Mouse (Mus musculus) urinary bladder, postnatal 4 days (tissue): ENCODE results near the gene Coasy.

ENCODE experiments used
- DNase-seq, 2 experiments: peaks; one replicate each; pipeline ENCODE4 v3.0.0; 2021 to 2022; ENCODE audit warnings: low spot score in 2 of 2

Coasy gene

DNA sequence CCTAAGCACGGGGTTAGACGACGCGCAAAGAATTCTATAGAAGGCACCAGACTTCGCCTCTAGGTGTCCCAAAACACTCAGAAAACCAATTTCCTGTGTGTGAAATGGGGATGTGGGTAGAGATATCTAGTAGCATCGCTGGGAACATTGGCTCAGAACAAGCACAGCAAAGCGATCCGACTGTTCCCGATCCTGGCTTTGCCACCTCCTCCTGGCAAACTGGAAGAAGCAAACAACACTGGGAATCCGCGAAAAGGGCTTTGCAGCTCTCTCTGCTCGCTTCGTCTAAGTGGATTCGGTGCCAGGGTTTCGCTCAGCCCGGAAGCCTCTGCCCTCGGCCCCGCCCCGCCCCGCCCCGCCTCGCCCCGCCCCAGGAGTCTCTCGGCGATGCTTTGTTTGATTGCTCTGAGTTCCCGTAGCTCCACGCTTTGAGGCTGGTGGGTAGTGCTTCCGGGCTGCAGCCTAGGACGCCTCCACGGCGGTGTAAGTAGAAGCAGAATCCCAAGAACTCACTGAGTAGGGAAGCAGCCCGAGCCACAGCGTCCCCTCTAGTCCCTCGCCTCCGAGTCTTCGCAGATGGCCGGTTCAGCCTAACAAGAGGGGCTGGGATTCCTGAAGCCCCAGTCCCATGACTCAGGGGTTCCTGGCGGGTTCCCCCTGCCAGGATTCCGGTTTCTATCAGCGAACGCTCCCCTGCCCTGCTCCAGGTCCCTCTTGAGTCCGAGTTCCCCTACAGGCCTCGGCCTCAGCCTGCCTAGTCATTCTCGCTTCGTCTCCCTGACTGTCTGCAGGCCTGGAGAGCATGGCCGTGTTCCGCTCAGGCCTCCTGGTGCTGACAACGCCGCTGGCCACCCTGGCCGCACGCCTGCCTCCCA lies at the start of gene Coasy:
TSS of gene Coasy (plus strand) at position 358 of the 875 bp plus-strand sequence.
- peak; percentile 79 to 81 for DNase-seq

DNA sequence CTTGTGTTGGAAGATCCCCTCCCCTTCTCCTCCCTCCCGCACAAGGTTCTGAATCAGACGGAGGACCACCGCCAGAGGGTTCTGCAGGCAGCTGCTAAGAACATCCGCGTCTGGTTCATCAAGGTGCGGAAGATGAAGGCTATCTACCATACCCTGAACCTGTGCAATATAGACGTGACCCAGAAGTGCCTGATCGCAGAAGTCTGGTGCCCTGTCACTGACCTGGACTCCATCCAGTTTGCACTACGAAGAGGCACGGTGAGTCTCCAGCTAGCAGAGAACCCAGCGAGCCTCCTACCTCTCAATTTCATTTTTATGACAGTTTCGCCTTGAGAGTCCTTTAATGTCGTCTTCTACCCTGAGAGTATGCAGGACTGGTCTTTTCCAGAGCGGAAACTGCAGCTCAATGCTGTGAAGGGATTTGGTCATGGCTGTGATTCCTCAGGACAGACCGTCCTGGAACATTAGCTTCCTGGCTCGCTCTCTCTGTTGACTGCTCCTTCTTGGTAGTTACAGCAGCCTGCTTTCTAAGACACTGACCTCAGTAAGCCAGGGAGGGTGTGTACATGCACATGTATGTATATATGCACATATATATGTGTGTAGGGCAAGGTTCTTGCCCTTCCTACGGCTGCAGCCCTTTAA lies 48.4 kb upstream of the Coasy start:
- no peak for DNase-seq

DNA sequence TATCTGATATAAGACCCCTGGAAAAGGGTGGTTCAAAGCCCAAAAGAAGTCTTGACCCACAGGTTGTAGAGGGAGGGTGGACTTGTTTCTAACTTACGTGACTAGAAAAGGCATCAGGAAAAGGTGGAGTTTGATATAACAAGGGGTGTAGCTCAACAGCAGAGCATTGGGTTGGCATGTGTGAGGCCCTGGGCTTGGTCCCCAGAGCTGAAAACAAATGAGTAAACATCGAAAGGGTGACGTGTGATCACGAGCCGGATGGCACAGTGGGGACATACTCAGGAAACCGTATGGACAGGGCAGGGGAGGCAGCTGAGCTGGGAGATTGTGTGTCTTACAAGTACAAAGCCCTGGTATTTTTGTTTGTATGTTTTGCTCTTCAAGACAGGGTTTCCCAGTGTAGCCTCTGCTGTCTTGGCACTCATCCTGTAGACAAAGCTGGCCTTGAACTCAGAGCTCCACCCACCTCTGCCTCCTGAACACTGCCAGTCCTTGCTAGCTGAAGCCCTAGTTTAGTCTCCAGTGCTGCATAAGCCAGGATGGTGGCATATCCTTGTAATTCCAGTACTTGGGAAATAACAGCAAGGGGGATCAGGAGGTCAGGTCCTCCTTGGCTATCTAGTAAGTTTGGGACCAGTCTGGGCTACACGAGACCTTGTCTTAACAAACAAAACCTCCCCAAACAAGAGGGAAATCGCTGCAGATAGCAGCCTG lies 47.6 kb upstream of the Coasy start:
- no peak for DNase-seq

DNA sequence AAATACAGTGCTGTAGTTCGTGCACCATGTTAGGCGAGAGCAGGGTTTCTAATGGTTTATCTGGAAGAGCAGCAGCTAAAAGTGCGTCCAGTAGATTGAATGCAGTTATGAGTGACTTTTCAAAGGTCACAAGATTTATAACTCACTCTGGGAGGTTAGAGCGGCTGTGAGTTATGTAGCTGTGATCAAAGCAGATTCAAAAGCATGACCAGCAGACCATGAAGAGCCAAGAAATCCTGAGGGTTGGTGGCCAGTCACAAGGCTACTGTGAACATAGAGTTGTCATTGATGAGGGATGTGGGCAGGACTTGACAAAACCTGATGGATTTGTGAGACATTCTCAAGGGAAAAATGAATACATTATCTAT lies 47.1 kb upstream of the Coasy start:
- DNase-seq, result no peak

DNA sequence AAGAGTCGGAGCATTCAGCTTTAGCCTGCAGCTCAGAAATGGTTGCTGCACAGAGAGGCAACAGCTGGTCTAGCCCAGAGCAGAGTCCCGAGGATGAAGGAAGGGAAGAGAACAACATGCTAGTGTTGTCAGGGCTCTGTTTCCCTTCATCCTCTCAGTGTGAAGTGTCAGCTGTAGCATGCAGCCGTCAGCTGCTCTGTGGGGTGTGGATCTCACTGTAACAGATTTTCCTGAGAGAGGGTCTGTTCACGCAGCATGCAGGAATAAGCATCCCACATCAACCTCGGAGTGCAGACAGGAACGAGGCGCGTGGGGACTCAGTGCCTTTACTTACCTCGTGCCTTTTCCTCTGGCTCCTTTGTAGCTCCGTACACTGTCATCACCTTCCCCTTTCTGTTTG lies 44.6 kb upstream of the Coasy start:
- no peak for DNase-seq

DNA sequence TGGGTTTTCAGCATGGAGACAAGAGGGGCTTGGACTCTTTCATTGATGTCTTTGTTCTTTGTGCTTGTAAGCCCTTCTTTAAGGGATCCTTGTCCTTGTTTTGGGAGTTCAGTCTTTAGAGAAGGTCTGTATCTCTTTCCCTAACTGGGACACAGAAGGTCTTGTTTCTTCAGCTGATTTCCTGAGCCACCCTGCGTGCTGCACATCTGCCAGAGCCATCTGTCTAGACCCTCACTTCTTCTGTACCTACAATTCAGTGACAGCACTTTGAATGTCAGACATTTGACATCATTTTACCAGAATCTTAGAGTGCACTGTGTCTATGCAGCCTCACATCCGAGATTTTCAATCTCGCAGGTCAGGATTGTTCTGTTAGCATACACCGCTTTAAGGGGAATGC lies 36.5 kb upstream of the Coasy start:
- DNase-seq, result no peak

DNA sequence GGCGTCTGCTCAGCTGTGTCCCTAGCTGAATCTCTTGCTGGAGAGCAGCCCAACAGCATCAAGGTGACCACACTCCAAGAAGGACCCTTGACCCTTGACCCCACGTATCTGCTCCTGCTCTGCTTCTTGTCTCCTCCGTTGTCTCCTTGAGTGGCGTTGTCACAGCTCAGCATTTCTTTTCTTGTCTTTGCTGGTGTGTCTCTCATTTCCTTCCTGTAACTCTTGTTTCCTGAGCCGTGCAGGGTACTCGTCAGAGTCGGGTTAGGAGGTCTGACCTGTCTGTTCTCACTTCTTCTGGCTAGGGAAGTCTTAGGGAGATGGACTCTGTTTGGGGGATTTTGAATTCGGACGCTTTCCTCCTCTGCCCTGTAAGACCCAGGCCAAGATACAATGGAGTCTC lies 35.9 kb upstream of the Coasy start:
- DNase-seq, result no peak

DNA sequence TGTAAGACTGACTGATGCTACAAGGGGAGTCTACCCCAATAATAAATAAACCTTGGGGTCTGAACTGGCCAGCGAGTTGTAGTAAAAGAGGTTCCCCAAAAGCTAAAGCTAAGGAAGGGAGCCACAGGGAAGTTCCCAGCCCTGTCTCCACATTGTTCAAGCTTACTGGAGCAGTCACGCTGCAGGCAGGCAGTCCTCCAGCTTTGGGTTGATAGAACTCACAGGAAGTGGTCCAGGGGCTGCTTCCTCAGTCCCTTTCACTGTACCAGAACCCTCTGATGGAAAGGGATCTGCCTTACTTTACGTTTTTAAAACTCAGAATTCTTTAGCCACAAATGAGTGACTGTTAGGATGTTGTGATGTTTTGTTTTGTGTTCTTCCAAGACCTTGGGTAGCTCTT lies 34.9 kb upstream of the Coasy start:
- DNase-seq, result no peak

DNA sequence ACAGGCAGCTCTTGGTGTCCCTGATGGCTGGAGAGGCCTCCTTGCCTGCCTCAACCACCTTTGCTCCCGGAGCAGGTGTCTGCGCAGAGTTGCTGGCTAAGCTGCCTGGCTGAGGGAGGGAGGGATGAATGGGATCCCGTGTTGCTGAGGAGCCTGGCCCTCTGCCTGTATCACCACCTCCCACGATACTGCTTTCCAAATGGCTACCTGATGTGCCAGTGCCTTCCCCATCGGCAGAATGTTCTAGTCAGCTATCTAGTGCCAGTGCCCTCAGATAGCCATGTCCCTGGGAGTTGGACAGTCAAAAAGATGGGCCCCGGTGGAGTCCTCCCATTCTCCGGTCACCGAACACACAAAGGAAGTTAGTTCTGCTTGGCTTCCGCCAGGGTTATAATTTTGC lies 32.0 kb upstream of the Coasy start:
- no peak for DNase-seq

DNA sequence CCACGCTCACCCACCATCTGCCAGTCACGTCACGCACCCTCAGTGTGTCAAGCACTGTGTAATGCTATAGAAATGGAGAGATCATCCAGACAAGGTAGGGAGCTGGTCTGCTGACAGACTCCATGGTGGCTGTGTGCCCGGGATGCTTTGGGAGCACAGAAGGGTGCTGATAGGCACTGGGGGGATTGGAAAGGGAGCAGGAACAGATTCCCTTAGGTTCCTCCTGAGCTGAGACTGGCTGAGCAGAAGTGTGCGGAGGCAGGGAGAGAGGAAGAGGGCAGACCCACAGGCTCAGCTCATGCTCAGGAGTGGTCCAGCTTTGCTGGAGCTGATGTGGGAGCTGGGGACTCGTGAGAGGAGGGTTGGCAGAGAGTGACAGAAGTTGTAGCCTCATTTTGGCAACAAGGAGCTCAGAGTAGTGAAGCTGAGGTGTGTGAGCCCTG lies 31.3 kb upstream of the Coasy start:
- DNase-seq, result no peak

DNA sequence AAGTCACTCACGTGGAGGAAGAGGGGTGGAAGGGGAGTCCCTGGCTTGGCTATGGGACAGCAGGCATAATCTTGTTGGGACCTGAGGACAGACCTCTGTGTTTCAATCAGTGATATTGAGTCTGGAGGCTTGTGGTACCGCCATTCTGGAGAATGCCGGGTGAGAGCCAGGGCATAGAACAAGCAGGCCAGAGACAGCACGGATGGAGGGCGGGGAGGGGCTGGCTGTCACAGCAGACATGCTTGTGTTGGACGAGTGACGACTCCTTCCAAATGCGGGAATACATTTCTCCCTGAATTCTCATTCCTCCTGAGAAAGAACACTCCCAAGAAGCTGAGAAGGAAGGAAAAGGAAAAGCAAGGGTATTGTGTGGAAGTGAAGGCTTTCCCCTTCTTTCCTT lies 30.7 kb upstream of the Coasy start:
- no peak for DNase-seq

DNA sequence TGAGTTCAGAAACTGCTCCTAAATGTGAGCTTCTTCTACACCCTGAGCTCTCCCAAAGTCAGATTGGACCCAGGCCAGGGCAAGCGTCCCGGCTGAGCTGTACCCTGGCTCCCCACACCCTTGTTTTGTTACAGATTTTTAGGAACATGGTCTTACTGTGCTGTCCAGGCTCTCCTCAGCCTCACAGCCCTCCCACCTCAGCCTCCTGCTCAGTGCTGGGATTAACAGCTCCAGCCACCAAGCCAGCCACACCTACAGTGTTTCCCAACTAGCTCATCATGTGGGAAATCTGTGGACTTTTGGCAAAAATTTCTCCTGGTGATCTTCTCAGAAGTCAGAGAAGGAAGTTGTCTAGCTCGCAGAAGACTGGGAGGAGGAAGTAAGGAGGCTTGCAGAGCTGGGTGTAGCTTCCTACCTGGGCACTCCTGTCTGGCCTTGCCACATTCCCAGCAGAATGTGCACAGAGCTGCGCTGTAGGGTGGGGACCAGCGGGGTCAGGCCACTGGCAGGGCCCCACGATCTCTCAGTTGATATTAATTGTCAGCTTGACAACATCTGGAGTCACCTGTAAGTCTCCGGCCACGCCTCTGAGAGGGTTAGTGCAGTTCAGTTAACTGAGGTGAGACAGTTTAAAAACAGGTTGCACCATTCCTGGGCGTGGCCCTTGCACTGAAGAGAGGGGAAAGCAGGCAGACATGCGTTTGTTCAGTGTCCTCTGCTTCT lies 29.5 kb upstream of the Coasy start:
- peak in 1 of 2 experiments; percentile 74 for DNase-seq

DNA sequence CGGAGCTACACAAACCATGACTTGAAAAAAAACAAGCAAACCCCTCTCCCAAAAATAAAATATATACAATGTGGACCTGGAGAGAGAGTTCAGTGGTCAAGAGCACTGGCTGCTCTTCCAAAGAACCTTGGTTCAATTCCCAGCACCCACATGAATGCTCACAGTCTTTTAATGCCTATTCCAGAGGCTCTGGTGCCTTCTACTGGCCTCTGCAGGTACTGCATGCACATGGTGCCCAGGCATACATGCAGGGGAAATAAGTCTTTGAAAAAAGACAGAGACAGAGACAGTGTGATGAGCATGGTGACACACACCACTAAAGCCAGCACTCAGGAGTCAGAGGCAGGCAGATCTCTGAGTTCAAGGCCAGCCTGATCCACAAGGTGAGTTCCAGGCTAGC lies 28.4 kb upstream of the Coasy start:
- no peak for DNase-seq

DNA sequence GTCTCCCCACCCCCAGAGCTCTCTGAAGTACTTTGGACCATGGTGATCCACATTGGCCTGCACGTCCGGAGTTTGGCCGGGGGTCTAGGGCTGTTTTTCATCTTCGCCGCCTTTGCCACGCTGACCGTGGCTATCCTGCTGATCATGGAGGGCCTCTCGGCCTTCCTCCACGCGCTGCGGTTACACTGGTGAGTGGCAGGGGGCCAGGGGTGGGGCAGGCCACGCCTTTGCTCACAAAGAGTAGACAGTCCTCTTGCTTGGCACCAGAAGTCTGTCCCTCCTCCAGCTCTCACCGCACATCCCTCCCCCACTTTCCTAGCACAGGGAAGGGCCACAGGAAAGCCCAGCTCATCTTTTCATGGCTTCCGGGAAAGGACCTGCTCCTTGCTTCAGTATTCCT lies 26.9 kb upstream of the Coasy start:
- no peak for DNase-seq

DNA sequence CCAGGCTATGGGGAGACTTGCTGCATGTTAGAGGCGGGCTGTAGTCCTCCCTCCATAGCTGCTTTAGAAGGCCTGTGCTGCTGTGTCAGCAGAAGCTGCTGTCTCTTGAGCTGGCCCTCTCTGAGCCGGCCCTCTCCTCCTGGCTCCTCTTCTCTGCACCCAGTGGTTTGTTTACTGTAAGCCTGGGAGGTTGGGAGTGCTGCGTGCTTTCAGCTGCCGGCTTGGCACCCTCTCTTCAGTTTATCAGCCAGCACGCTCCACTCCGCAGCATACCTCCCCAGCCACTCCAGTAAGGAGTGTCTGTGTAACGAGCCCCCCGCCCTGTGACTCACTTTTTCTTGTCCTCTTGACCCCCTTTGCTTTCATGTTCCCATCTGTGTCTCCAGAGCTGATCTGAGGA lies 25.5 kb upstream of the Coasy start:
- peak; percentile 73 to 76 for DNase-seq

DNA sequence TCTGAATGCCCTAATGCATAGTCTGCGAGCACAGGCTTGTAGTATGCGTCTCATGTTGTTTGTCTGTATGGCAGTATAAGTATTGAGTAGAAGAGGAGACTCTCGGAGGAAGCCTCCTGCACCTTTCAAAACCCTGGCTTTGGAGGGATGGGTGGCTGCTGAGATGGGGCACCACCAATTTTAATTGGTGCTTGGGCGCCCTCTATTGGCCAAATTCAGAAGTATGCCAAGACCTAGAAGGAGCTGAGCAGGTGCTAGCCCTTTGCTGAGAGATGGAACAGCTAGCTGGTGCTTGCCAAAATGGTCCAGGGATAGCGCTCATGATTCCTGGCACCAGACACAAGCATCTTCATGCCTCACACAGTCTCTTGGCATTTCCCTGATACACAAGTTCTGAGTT lies 24.5 kb upstream of the Coasy start:
- peak; percentile 77 to 89 for DNase-seq

DNA sequence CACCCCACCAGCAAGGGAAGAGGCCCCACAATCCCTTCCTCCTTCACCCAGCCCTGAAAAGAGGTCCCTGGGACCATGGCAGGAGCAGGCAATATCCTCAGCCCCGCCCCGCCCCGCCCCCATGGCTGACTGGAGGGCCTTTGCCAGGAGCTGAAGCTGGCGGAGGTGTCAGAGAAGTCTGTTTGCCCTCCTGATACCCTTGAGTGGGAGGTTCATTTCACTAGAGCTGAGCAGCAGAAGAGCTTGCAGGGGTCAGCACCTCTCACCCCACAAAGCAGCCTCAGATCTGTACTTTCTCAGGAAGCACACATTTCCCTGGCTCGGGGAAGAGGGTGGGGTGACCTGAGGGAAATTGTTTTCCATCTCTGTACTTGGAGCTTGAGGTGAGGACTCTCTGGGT lies 23.6 kb upstream of the Coasy start:
- no peak for DNase-seq

DNA sequence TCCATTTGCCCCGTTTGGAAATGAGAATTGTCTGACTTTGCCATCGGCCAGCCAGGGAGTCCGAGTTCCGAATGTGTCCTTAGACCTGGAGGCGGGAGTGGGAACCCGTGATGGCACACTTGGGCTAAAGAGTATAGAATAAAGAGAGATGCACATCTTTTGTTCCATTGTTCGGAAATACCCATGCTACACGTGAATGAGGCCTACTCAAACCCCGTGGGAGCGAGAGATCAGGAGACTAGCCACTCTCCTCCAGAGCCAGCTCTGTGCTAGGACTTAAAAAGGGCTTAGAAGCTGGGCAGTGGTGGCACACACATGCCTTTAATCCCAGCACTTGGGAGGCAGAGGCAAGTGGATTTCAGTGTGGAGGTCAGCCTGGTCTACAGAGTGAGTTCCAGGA lies 22.9 kb upstream of the Coasy start:
- no peak for DNase-seq

DNA sequence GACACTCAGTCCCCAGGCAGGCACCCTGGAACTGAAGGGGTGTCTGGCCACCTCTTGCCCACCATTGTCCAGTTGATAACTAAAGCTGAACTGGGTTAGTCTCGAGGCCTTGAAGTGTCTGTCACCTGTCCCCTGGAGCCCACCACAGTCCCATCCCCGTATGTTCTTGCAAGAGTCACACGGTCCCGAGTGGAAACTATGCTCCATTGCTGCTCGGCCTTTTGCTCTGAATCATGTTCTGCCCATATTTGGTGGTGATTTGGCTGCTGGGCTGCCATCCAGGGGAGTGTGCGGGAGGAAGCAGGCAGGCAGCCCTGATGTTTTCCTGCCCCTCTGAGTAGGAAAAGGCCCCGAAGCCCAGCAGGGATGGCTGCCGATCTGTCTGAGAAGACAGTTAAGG lies 22.2 kb upstream of the Coasy start:
- peak; percentile 73 to 80 for DNase-seq

DNA sequence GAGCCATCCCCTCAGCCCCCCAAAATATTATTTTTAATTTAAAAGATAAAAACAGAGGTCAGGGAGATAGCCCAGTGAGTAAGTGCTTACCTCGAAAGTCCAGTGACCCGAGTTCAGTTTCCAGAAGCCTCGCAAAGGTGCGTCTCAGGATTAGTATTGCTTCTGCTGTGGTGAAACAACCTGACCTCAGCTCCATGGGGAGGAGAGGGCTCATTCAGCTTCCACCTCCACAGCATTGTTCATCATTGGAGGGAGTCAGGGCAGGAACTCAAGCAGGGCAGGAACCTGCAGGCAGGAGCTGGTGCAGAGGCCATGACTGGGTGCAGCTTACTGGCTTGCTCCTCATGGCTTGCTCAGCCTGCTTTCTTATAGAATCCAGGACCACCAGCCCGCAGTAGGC lies 21.3 kb upstream of the Coasy start:
- DNase-seq, result no peak

DNA sequence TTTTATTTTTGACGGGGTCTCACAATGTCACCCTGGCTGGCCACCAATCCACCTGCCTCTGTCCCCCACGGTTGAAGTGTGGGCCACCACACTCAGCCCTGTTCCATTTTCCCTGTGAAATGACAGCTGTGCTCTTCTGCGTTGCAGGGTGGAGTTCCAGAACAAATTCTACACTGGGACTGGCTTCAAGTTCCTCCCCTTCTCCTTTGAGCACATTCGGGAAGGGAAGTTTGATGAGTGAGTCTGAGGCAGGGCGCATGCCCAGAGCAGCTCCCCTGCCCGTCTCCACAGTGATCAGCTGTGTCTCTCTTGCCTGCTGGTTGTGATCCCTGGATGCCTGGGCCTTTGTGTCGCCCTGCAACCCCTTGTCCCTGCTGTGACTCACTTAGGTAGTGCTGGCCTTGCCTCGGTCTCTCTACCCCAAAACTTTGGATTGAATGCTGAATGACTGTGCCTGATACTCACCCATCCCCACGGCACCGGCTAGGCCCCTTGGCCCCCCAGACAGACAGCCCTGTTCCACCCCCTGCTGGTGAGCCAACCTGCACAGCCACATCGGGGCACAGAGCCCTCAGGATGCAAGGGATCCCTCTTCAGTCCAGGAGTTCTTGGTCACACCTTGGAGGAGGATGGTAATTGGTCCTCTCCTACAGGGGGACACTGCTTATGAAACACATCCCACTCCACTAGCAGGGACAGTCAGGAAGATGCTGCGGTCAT lies 20.0 kb upstream of the Coasy start:
- peak in 1 of 2 experiments; percentile 63 for DNase-seq
